Mouse (Mus musculus) intestine, postnatal 0 days (tissue): ENCODE results near the gene Frmpd1. TPM values are rescaled to one million over a fixed set of nuclear protein-coding genes. Genes with fewer than 3 reads are reported as not detected.

Source experiments
- ATAC-seq: fragments of 200-750 bp; cut with Nextera tagmentation; 2 replicates; pipeline ENCODE4 v1.8.0; 2017; ENCODE audit warnings: mild to moderate bottlenecking, moderate TSS enrichment, moderate library complexity
- H3K27ac ChIP-seq: fragments of 300-500 bp; sonication (generic); 2 replicates; pipeline ENCODE4 v1.5.1; 2014; ENCODE audit warnings: mild to moderate bottlenecking, low read depth, low read length, moderate library complexity
- H3K27me3 ChIP-seq: fragments of 300-500 bp; sonication (generic); replicated peaks from 2 replicates; pipeline ENCODE4 v1.6.1; 2014; ENCODE audit warnings: low read length, mixed read lengths; ENCODE audit not compliant: control insufficient read depth, insufficient read depth
- H3K36me3 ChIP-seq: fragments of 300-500 bp; sonication (generic); 2 replicates; pipeline ENCODE4 v1.6.1; 2014; ENCODE audit warnings: mild to moderate bottlenecking, moderate library complexity; ENCODE audit not compliant: control insufficient read depth, insufficient read depth
- H3K4me1 ChIP-seq: fragments of 300-500 bp; sonication (generic); replicated peaks from 2 replicates; pipeline ENCODE4 v1.6.1; 2014; ENCODE audit warnings: antibody characterized with exemption, low read length, mixed read lengths; ENCODE audit not compliant: control insufficient read depth, insufficient read depth
- H3K4me2 ChIP-seq: fragments of 300-500 bp; sonication (generic); replicated peaks from 2 replicates; pipeline ENCODE4 v1.6.1; 2014; ENCODE audit warnings: low read depth, mild to moderate bottlenecking, moderate library complexity
- H3K4me3 ChIP-seq: fragments of 300-500 bp; sonication (generic); 2 replicates; pipeline ENCODE4 v1.5.1; 2014; ENCODE audit warnings: low read depth, low read length
- H3K9ac ChIP-seq: fragments of 300-500 bp; sonication (generic); 2 replicates; pipeline ENCODE4 v1.6.1; 2014; ENCODE audit warnings: mild to moderate bottlenecking, low read depth, low read length
- H3K9me3 ChIP-seq: fragments of 300-500 bp; sonication (generic); 2 replicates; pipeline ENCODE4 v1.6.1; 2016; ENCODE audit warnings: mixed run types; ENCODE audit not compliant: control insufficient read depth
- CTCF ChIP-seq: sonication (generic); IDR thresholded peaks from 2 replicates; pipeline ENCODE4 v1.5.1; 2016; ENCODE audit warnings: low read depth, mild to moderate bottlenecking, control low read depth, antibody characterized with exemption, moderate library complexity
- WGBS: fragments of 180-500 bp; shearing (Covaris S2); extraction: QIAGEN DNeasy Blood & Tissue Kit; methylation state at CpG from one replicate; pipeline ENCODE4 v1.1.7; 2014; 5-methylcytosine and 5-hydroxymethylcytosine counted together
- polyA plus RNA-seq: library from polyadenylated mRNA; unstranded; fragments of >200 nt; fragmentation: Nextera tagmentation; extraction: Ambion mirVana; gene quantifications from 2 replicates; pipeline ENCODE4 v1.2.1, GENCODE M21; 2015

Frmpd1 gene
- 0.18 and 0.20 TPM in 2 replicates for polyA plus RNA-seq

GRCm38 (mm10) chr4:45184521-45185330 lies at the start of gene Frmpd1:
Gene Frmpd1 (plus strand): TSS chr4:45184875.
- peak; percentile 7; the same call in 1 of the 2 replicates for TF ChIP-seq CTCF
- H3K36me3 ChIP-seq: no peaks in the 10 kb centered on the region
- 0% methylated on average over 50 of the region's 85 CpGs for WGBS

GRCm38 (mm10) chr4:45137636-45138035 lies 47.0 kb upstream of the Frmpd1 start:
- WGBS: 46% methylated on average over 4 of the region's 4 CpGs

More at GRCm38 (mm10) chr4:45184521-45185330, at the start of gene Frmpd1:
- peak within 1 kb of the TSS; percentile 42 for H3K9ac ChIP-seq
- H3K27me3 ChIP-seq: peaks cover 34% of the 10 kb centered on the region; the same call in 1 of the 2 replicates
- peaks cover 6% of the 10 kb centered on the region; the same call in 1 of the 2 replicates for H3K4me1 ChIP-seq
- peak within 1 kb of the TSS; percentile 56 for H3K4me3 ChIP-seq
- H3K4me2 ChIP-seq: peak within 1 kb of the TSS; percentile 98
- no peaks in the 10 kb centered on the region for H3K9me3 ChIP-seq
- no peak within 1 kb of the TSS for H3K27ac ChIP-seq
- peak; percentile 80 for ATAC-seq

GRCm38 (mm10) chr4:45141835-45142234 lies 42.8 kb upstream of the Frmpd1 start:
- Histone ChIP-seq H3K9ac (no peak overlapping the region), H3K4me2 (no peak overlapping the region), H3K27ac (no peak overlapping the region), H3K9me3 (no peaks in the 10 kb centered on the region), H3K27me3 (no peaks in the 10 kb centered on the region), H3K4me3 (no peak overlapping the region), H3K4me1 (no peaks in the 10 kb centered on the region), H3K36me3 (no peaks in the 10 kb centered on the region)
- no peak for ATAC-seq
- no peak for TF ChIP-seq CTCF
- WGBS: 60% methylated on average over 5 of the region's 5 CpGs

More at GRCm38 (mm10) chr4:45137636-45138035, 47.0 kb upstream of the Frmpd1 start:
- H3K4me1 ChIP-seq: no peaks in the 10 kb centered on the region
- no peak for ATAC-seq
- H3K4me3 ChIP-seq: no peak overlapping the region
- H3K27ac ChIP-seq: no peak overlapping the region
- no peaks in the 10 kb centered on the region for H3K27me3 ChIP-seq
- H3K9ac ChIP-seq: no peak overlapping the region
- H3K36me3 ChIP-seq: no peaks in the 10 kb centered on the region
- no peak overlapping the region for H3K4me2 ChIP-seq
- H3K9me3 ChIP-seq: no peaks in the 10 kb centered on the region
- TF ChIP-seq CTCF: no peak

GRCm38 (mm10) chr4:45142411-45142810 lies 42.3 kb upstream of the Frmpd1 start:
- H3K4me2 ChIP-seq: no peak overlapping the region
- H3K9me3 ChIP-seq: no peaks in the 10 kb centered on the region
- no peak overlapping the region for H3K9ac ChIP-seq
- H3K36me3 ChIP-seq: no peaks in the 10 kb centered on the region
- H3K4me3 ChIP-seq: no peak overlapping the region
- no peak overlapping the region for H3K27ac ChIP-seq
- TF ChIP-seq CTCF: no peak
- 65% methylated on average over 11 of the region's 11 CpGs for whole genome bisulfite sequencing
- no peaks in the 10 kb centered on the region for H3K27me3 ChIP-seq
- H3K4me1 ChIP-seq: no peaks in the 10 kb centered on the region
- ATAC-seq: no peak

- H3K9ac ChIP-seq: no peak overlapping the region
- H3K27ac ChIP-seq: no peak overlapping the region
- H3K9me3 ChIP-seq: no peaks in the 10 kb centered on the region
- 67% methylated on average over 8 of the region's 8 CpGs for WGBS
- no peaks in the 10 kb centered on the region for H3K27me3 ChIP-seq
- no peaks in the 10 kb centered on the region for H3K36me3 ChIP-seq
- ATAC-seq: no peak
- H3K4me1 ChIP-seq: no peaks in the 10 kb centered on the region
- no peak overlapping the region for H3K4me3 ChIP-seq
- no peak for TF ChIP-seq CTCF
- H3K4me2 ChIP-seq: no peak overlapping the region
Measured at GRCm38 (mm10) chr4:45143005-45143404, 41.7 kb upstream of the Frmpd1 start.

- no peaks in the 10 kb centered on the region for H3K4me1 ChIP-seq
- no peak overlapping the region for H3K9ac ChIP-seq
- H3K4me2 ChIP-seq: no peak overlapping the region
- H3K27me3 ChIP-seq: no peaks in the 10 kb centered on the region
- no peak for ATAC-seq
- no peak overlapping the region for H3K27ac ChIP-seq
- H3K9me3 ChIP-seq: no peaks in the 10 kb centered on the region
- no peaks in the 10 kb centered on the region for H3K36me3 ChIP-seq
- H3K4me3 ChIP-seq: no peak overlapping the region
- 79% methylated on average over 3 of the region's 3 CpGs for WGBS
- TF ChIP-seq CTCF: no peak
Measured at GRCm38 (mm10) chr4:45156433-45156832, 28.2 kb upstream of the Frmpd1 start.
